ENCODE assay signal across 31 mouse cellular contexts in genomic region chr1:40023206-40023605, GRCm38 (mm10). TPM values are rescaled to one million over a fixed set of nuclear protein-coding genes. Genes with fewer than 3 reads are reported as not detected.
"Had no signal": no experiment of that assay in that cellular context is flagged by ENCODE, and none has a peak within 500 bp of the region (broad histone marks: within the 10 kb centered on the region; RNA-seq: fewer than 3 reads in every experiment).

No protein-coding gene starts in this region.

- H3K4me3 ChIP-seq: heart, embryonic 10.5 days; heart, embryonic 12.5 days; heart, embryonic 13.5 days; heart, embryonic 15.5 days; hindbrain, embryonic 10.5 days; hindbrain, embryonic 12.5 days; hindbrain, embryonic 13.5 days; hindbrain, embryonic 15.5 days; intestine, embryonic 15.5 days; kidney, embryonic 15.5 days; left cerebral cortex, adult 2 months had no signal

- H3K27ac ChIP-seq: heart, embryonic 13.5 days; heart, embryonic 15.5 days; hindbrain, embryonic 10.5 days; hindbrain, embryonic 12.5 days; hindbrain, embryonic 14.5 days; hindbrain, embryonic 15.5 days; hindbrain, postnatal 0 days; intestine, embryonic 15.5 days; kidney, embryonic 15.5 days; kidney, postnatal 0 days; left cerebral cortex, adult 2 months had no signal

- DNase-seq: heart, postnatal 10 days; heart, postnatal 14 days; heart, postnatal 36 days; heart, postnatal 4 days; kidney, adult 11 months; kidney, adult 18-20 months; kidney, adult 2 months; kidney, adult 8-10 months; kidney, adult 9 months; kidney, postnatal 10 days; kidney, postnatal 14 days; kidney, postnatal 25 days; kidney, postnatal 36 days; kidney, postnatal 4 days; layer of hippocampus, postnatal 36 days had no signal

RNA-seq across cellular contexts. Expression of gene Il1r2, which starts 50.7 kb away (rescaled TPM):
- total RNA-seq: heart, adult 8-10 months; heart, postnatal 10 days; heart, postnatal 36 days; heart, postnatal 4 days; layer of hippocampus, adult 18-20 months; layer of hippocampus, postnatal 36 days; left cerebral cortex, adult 2 months had no signal
